Mouse (Mus musculus): ENCODE measurements around the gene Olfr1418.
A peak's percentile ranks its signal among the peaks of the same experiment; 100 is the strongest.
"Not testable (repeated sequence)": the region's sequence is repeated elsewhere in the genome, so short reads cannot be mapped to it uniquely, and the experiment has no call there.

Gene Olfr1418

GRCm38 (mm10) chr19:11860966-11861365 lies at the start of gene Olfr1418:
Gene Olfr1418, minus strand, starts transcription at chr19:11861066.
- DNase-seq, result no peak

- no peak for DNase-seq
Measured at GRCm38 (mm10) chr19:11886265-11886664, 25.4 kb upstream of the Olfr1418 start, which contains the start of gene Olfr1420. Gene Olfr1420, plus strand, starts transcription at chr19:11886565.

GRCm38 (mm10) chr19:11878404-11878803 lies 17.5 kb upstream of the Olfr1418 start:
- not testable (repeated sequence) for DNase-seq

DNA sequence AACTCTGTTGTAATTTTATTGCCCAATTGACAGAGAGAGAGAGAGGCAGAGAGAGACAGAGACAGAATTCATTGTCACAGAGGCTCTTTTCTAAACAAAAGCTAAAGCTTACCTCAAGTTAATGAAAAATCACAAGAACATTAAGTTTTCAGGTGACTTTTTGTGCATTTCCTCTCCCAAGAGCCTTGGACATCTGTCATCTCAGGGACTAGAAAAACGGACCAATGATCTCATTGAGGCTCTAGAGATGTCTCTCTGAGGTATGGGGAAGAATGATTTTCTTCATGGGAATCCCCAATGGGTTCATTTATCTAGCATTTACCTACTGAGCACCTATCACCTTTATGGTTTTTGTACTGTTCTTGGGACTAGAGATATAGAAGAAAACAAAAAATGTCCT lies 14.1 kb upstream of the Olfr1418 start, which contains the start of gene Olfr1419:
Gene Olfr1419, minus strand, starts transcription at position 101 of the 400 bp plus-strand sequence.
- no peak for DNase-seq

GRCm38 (mm10) chr19:11867837-11868236 lies 7.0 kb upstream of the Olfr1418 start:
- DNase-seq, result no peak

DNA sequence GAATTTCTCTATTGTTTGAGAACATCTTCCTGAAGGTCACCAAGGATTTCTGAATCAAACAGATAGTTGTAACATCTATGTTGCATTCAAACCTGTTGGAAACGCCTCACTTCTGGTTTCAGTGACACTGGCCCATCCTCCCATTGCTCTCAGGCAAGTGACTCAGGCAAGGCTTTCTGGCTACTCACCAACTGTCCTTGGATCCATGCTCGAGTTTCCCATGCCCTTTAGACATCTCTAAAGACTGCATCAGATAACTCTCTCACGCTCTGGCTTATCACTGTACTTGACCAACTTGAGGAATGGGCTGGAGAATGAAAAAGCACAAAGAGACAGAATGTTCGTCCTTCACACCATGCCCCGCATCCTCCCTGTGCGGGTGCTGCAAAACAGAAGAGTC lies 4.4 kb downstream of the Olfr1418 start:
- no peak for DNase-seq

GRCm38 (mm10) chr19:11854821-11855220 lies 6.0 kb downstream of the Olfr1418 start:
- DNase-seq, result no peak

- no peak for DNase-seq
Measured at GRCm38 (mm10) chr19:11852652-11853051, 8.2 kb downstream of the Olfr1418 start.

DNA sequence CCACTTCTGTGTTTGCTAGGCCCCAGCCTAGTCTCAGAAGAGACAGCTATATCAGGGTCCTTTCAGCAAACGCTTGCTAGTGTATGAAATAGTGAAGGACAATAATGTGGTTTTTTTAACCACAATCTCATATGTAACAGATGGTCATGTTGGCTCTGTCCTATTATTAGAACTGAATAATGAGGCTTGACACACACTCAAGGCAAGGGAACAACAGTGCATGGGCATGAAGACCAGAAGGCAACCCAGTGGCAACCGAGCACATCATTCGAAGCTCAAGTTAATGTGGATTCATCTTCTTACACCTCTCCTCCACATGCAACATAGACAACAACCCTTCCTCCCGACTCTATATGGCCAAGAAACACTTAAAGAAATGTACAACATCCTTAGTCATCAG lies 14.5 kb downstream of the Olfr1418 start:
- no peak for DNase-seq

DNA sequence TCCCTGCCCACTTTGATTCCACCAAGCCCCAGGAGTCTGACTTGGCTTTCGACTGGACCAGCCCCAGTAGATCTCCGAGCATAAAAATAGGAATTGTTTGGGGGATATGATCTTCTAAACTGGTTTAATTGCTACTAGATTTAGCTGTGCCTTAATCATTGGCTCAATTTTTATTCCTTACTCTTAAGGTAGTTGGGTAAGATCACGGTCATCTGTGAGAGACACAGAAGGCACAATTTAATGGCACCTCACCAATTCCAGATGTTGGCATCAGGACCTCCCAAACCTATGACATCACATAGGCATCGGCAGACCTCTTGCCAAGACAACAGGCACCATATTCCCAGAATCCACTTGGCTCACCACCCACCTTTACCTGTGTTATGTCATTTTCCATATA lies 21.7 kb downstream of the Olfr1418 start, which contains the start of gene Olfr1417:
Gene Olfr1417, minus strand, starts transcription at position 101 of the 400 bp plus-strand sequence.
- DNase-seq, result no peak

- DNase-seq, result no peak
Measured at GRCm38 (mm10) chr19:11823346-11824065, 37.4 kb downstream of the Olfr1418 start.

DNA sequence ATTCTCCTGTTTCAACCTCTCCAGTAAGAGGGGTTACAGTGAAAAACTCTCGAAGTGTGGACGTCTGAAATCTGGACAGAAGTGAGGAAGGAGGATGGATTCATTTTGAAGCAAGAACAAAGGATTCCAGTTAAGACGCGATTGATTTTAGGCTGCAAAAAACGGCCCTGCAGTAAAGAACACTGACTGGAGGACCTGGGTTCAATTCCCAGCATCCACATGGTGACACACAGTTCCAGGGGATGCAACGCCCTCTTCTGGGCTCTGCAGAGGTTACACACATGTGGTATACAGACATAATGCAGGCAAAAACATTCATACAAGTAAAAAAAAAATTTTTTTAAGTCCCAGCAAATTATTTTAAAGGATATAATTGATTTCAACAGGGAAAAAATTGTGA lies 40.7 kb downstream of the Olfr1418 start:
- DNase-seq, result no peak

DNA sequence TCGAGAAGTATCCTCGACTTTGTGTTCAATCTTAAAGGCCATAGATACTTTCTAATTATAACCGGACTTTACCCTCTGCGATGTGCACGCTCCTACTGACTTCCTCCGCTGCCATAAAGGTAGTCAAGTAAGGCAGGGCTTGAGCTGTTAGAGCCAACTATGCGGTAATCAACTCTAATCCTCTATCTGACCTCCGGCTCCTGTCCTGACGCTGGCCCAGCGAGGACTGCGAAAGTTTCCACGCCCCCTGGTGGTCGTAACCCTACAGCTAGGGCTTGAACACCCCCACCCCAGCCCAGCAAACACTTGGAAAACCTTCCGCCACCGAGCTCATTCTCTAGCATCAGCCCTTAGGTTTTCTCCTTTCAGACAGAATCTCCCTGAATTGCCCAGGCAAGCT lies 41.1 kb downstream of the Olfr1418 start:
- DNase-seq, result peak; percentile 76

DNA sequence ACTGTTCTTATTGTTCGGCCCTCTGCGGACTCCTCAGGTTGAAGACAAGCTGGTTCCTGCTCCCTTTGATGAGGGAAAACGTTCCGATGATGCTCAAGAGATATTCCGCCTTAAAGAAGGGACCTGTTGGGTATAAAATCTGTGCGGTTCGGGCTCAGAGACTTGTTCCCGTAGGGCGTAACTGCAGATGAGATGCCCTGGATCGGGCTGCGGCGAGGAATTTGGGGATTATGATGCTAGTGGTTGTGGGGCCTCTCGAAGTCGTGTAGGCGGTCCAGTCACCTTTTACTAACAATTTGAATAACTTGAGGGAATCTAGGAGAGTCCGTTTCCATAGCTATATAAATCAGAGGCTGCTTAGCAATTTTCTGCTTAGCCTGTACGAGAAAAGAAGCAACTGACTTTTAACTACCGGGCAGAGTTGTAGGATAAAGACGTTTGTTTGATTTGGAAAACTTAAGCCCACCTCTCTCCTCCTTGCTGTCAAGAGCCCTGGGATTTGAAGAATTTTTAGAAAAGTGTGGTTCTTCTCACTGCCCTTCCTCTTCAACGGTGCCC lies 41.6 kb downstream of the Olfr1418 start, which contains the start of gene Stx3:
Gene Stx3, minus strand, starts transcription at position 261 of the 558 bp plus-strand sequence.
- DNase-seq, result no peak

- DNase-seq, result peak; percentile 42
Measured at GRCm38 (mm10) chr19:11818199-11819142, 42.4 kb downstream of the Olfr1418 start.

GRCm38 (mm10) chr19:11817586-11817985 lies 43.3 kb downstream of the Olfr1418 start:
- DNase-seq, result no peak

- DNase-seq, result no peak
Measured at GRCm38 (mm10) chr19:11816706-11817105, 44.2 kb downstream of the Olfr1418 start.

GRCm38 (mm10) chr19:11814742-11815333 lies 46.0 kb downstream of the Olfr1418 start:
- DNase-seq, result no peak

DNA sequence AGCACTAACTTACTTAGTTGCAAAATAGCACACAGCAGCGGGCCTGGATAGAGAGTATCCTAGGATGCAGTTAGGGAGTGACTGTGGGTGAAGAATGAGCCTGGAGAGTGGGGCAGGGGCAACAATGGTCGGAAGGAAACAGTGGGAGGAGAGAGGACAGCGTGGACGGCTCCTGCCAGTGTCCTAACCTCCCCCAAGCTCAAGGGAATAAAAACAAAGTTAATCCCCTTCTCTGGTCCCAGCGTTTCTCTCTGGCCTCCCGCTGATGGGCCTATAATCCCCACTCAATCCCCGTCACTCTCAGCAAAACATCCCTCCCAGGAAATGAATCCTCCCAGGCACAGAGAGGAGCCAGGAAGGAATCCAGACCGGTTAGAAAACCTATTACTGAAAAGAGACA lies 47.2 kb downstream of the Olfr1418 start:
- no peak for DNase-seq

DNA sequence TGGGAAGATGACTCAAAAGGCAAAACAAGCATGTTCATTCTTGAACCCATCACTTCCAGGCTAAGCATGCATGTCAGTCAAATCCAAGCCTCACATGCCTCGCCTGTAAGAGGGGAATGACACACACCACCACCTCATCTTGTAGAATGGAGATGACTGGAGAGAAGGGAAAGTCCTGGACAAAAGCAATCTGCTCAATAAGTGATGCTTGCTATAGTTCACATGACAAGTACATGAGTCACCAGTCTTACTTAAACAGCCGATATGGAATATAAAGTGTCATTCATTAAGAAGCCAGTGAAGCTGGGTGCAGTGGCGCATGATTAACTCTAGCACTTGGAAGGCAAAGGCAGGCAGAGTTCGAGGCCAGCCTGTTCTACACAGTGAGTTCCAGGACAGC lies 47.7 kb downstream of the Olfr1418 start:
- DNase-seq, result no peak

- DNase-seq, result no peak
Measured at GRCm38 (mm10) chr19:11811688-11812365, 49.0 kb downstream of the Olfr1418 start.

GRCm38 (mm10) chr19:11810856-11811255 lies 50.0 kb downstream of the Olfr1418 start:
- DNase-seq, result no peak

Measured in thymus, postnatal 14 days (tissue).